21 mouse cellular contexts compared by ENCODE assay signal in the genomic region with DNA sequence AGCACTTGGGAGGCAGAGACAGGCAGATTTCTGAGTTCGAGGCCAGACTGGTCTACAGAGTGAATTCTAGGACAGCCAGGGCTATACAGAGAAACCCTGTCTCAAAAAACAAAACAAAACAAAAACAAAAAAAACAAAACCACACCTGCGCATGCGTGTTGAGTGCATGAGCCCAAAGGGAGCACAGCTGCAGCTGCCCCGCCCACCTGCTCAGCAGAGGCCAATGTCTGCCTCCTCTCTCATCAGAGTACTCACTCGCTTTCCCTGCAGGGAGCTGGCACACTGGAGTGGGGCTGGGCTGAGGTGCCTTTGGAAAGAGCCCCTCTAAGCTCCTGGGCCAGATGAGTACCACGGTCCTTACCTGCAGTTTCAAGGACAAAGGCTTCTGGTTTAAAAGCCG. TPM values are rescaled to one million over a fixed set of nuclear protein-coding genes. Genes with fewer than 3 reads are reported as not detected.
A peak's percentile ranks its signal among the peaks of the same experiment; 100 is the strongest.
DNase-seq lines count a peak whose midpoint lies in the region; ATAC-seq lines count a peak whose summit lies in the region.
"Had no signal": no experiment of that assay in that cellular context is flagged by ENCODE, and none has a peak within 500 bp of the region (broad histone marks: within the 10 kb centered on the region; RNA-seq: fewer than 3 reads in every experiment).

No protein-coding gene starts in this region.

- DNase-seq in brain, adult 2 months (ENCODE audit: low read depth, low spot score), result peak; percentile 65
- peak; percentile 57 for DNase-seq in naive thymus-derived CD4-positive, alpha-beta T cell, adult 2 months (ENCODE audit: low read depth)
- DNase-seq in thymus, postnatal 36 days, result peak; percentile 76 to 87
- no peak for DNase-seq in heart, adult 8-10 months (ENCODE audit: low spot score)
- DNase-seq in right cerebral cortex, adult 18-20 months, result no peak
- DNase-seq: cerebellum, adult 11 months; gastrocnemius, adult 2 months; heart, postnatal 4 days; liver, postnatal 0 days; lung, postnatal 4 days; midbrain, embryonic 14.5 days; right cerebral cortex, postnatal 4 days had no signal

- no peak overlapping the region for H3K4me2 ChIP-seq in hindbrain, embryonic 12.5 days (replicated peaks)
- H3K4me2 ChIP-seq in hindbrain, embryonic 13.5 days, result no peak overlapping the region
- H3K4me2 ChIP-seq in heart, embryonic 11.5 days, result no peak overlapping the region
- H3K4me2 ChIP-seq: embryonic facial prominence, embryonic 15.5 days; forebrain, embryonic 15.5 days; heart, embryonic 12.5 days; limb, embryonic 15.5 days had no signal

- H3K27ac ChIP-seq in hindbrain, embryonic 12.5 days, result no peak overlapping the region
- no peak overlapping the region for H3K27ac ChIP-seq in hindbrain, embryonic 13.5 days
- H3K27ac ChIP-seq in heart, embryonic 11.5 days (ENCODE audit: low read depth, low read length), result no peak overlapping the region
- H3K27ac ChIP-seq: embryonic facial prominence, embryonic 15.5 days; forebrain, embryonic 15.5 days; gastrocnemius, adult 2 months; layer of hippocampus, adult 2 months; limb, embryonic 15.5 days had no signal

- H3K4me1 ChIP-seq in hindbrain, embryonic 12.5 days, result no peaks in the 10 kb centered on the region
- peaks cover 8% of the 10 kb centered on the region; the same call in 1 of the 2 replicates for H3K4me1 ChIP-seq in hindbrain, embryonic 13.5 days (replicated peaks)
- H3K4me1 ChIP-seq in heart, embryonic 11.5 days (ENCODE audit: control insufficient read depth, insufficient read depth, low read length), result no peaks in the 10 kb centered on the region
- H3K4me1 ChIP-seq: embryonic facial prominence, embryonic 15.5 days; forebrain, embryonic 15.5 days; heart, embryonic 12.5 days; limb, embryonic 15.5 days had no signal

- no peak for ATAC-seq in hindbrain, embryonic 12.5 days (ENCODE audit: low FRiP score)
- ATAC-seq in hindbrain, embryonic 13.5 days (ENCODE audit: low FRiP score), result no peak
- no peak for ATAC-seq in heart, embryonic 11.5 days (replicated peaks; ENCODE audit: insufficient number of reproducible peaks, low FRiP score, low TSS enrichment)
- ATAC-seq: forebrain, embryonic 15.5 days; inflammation-experienced regulatory T-cells, adult 6 months; liver, postnatal 0 days had no signal

- H3K9me3 ChIP-seq in hindbrain, embryonic 12.5 days (replicated peaks), result no peaks in the 10 kb centered on the region
- H3K9me3 ChIP-seq in hindbrain, embryonic 13.5 days, result no peaks in the 10 kb centered on the region
- H3K9me3 ChIP-seq in heart, embryonic 11.5 days (replicated peaks; ENCODE audit: control insufficient read depth, low read length), result no peaks in the 10 kb centered on the region
- H3K9me3 ChIP-seq: embryonic facial prominence, embryonic 15.5 days; forebrain, embryonic 15.5 days; heart, embryonic 12.5 days; limb, embryonic 15.5 days had no signal

- WGBS in hindbrain, embryonic 12.5 days, result 72% methylated on average over 7 of the region's 7 CpGs
- WGBS in hindbrain, embryonic 13.5 days, result 79% methylated on average over 7 of the region's 7 CpGs
- WGBS in heart, embryonic 11.5 days (ENCODE audit: insufficient replicate concordance), result 74% methylated on average over 7 of the region's 7 CpGs

- H3K27me3 ChIP-seq in hindbrain, embryonic 12.5 days, result no peaks in the 10 kb centered on the region
- H3K27me3 ChIP-seq in hindbrain, embryonic 13.5 days, result no peaks in the 10 kb centered on the region
- no peaks in the 10 kb centered on the region for H3K27me3 ChIP-seq in heart, embryonic 11.5 days (ENCODE audit: control insufficient read depth, insufficient read depth, low read length)
- H3K27me3 ChIP-seq: embryonic facial prominence, embryonic 15.5 days; forebrain, embryonic 15.5 days; heart, embryonic 12.5 days; limb, embryonic 15.5 days had no signal

- no peak overlapping the region for H3K4me3 ChIP-seq in hindbrain, embryonic 12.5 days
- no peak overlapping the region for H3K4me3 ChIP-seq in hindbrain, embryonic 13.5 days
- no peak overlapping the region for H3K4me3 ChIP-seq in heart, embryonic 11.5 days (ENCODE audit: low read depth, low read length)
- H3K4me3 ChIP-seq: embryonic facial prominence, embryonic 15.5 days; forebrain, embryonic 15.5 days; gastrocnemius, adult 2 months; heart, embryonic 12.5 days; layer of hippocampus, adult 2 months; limb, embryonic 15.5 days had no signal

- 0 out of 2 replicates have a peak overlapping the region, but pooled peaks have one; percentile 28 for H3K9ac ChIP-seq in hindbrain, embryonic 12.5 days
- H3K9ac ChIP-seq in hindbrain, embryonic 13.5 days, result no peak overlapping the region
- no peak overlapping the region for H3K9ac ChIP-seq in heart, embryonic 11.5 days (ENCODE audit: low read depth, low read length)
- H3K9ac ChIP-seq: embryonic facial prominence, embryonic 15.5 days; forebrain, embryonic 15.5 days; heart, embryonic 12.5 days; limb, embryonic 15.5 days; liver, postnatal 0 days had no signal

- H3K36me3 ChIP-seq in hindbrain, embryonic 12.5 days, result peaks cover 49% of the 10 kb centered on the region
- peaks cover 79% of the 10 kb centered on the region for H3K36me3 ChIP-seq in hindbrain, embryonic 13.5 days
- H3K36me3 ChIP-seq in heart, embryonic 11.5 days (ENCODE audit: control insufficient read depth, insufficient read depth, low read length), result peaks cover 2% of the 10 kb centered on the region; the same call in 1 of the 2 replicates

RNA-seq across cellular contexts. Expression of gene Rpl12, which starts 29.6 kb away (rescaled TPM):
- 101 and 114 TPM in 2 replicates for polyA plus RNA-seq in hindbrain, embryonic 12.5 days (2016; fragmentation: Nextera tagmentation; extraction: Ambion mirVana)
- 92.0 and 108 TPM in 2 replicates for polyA plus RNA-seq in hindbrain, embryonic 13.5 days (2015; fragmentation: Nextera tagmentation; extraction: Ambion mirVana)
- total RNA-seq in heart, adult 8-10 months (2022), result 10 to 100 TPM; 56.3 to 66.1 (median 58.9) TPM
- 131 and 158 TPM in 2 replicates for polyA plus RNA-seq in heart, embryonic 11.5 days (2014; fragmentation: Nextera tagmentation; extraction: Ambion mirVana)

RNA-seq across cellular contexts. Expression of gene Lrsam1, which starts 29.7 kb away (rescaled TPM):
- polyA plus RNA-seq in hindbrain, embryonic 12.5 days (2016; fragmentation: Nextera tagmentation; extraction: Ambion mirVana), result 19.0 and 22.0 TPM in 2 replicates
- polyA plus RNA-seq in hindbrain, embryonic 13.5 days (2015; fragmentation: Nextera tagmentation; extraction: Ambion mirVana), result 19.6 and 26.0 TPM in 2 replicates
- total RNA-seq in heart, adult 8-10 months (2022), result 10 to 100 TPM; 13.1 to 21.8 (median 17.5) TPM
- 6.7 and 7.4 TPM in 2 replicates for polyA plus RNA-seq in heart, embryonic 11.5 days (2014; fragmentation: Nextera tagmentation; extraction: Ambion mirVana)

RNA-seq across cellular contexts. Expression of gene Slc2a8, which starts 50.2 kb away (rescaled TPM):
- 22.4 and 23.9 TPM in 2 replicates for polyA plus RNA-seq in hindbrain, embryonic 12.5 days (2016; fragmentation: Nextera tagmentation; extraction: Ambion mirVana)
- polyA plus RNA-seq in hindbrain, embryonic 13.5 days (2015; fragmentation: Nextera tagmentation; extraction: Ambion mirVana), result 19.8 and 25.7 TPM in 2 replicates
- 10 to 100 TPM; 15.2 to 20.2 (median 17.1) TPM for total RNA-seq in heart, adult 8-10 months (2022)
- polyA plus RNA-seq in heart, embryonic 11.5 days (2014; fragmentation: Nextera tagmentation; extraction: Ambion mirVana), result 12.1 and 13.2 TPM in 2 replicates

RNA-seq across cellular contexts. Expression of gene Fam129b, which starts 55.8 kb away (rescaled TPM):
- 42.2 and 43.8 TPM in 2 replicates for polyA plus RNA-seq in hindbrain, embryonic 12.5 days (2016; fragmentation: Nextera tagmentation; extraction: Ambion mirVana)
- polyA plus RNA-seq in hindbrain, embryonic 13.5 days (2015; fragmentation: Nextera tagmentation; extraction: Ambion mirVana), result 31.6 and 32.4 TPM in 2 replicates
- 10 to 100 TPM; 19.1 to 26.8 (median 22.6) TPM for total RNA-seq in heart, adult 8-10 months (2022)
- polyA plus RNA-seq in heart, embryonic 11.5 days (2014; fragmentation: Nextera tagmentation; extraction: Ambion mirVana), result 21.5 and 24.2 TPM in 2 replicates

Comparison
In these comparisons a context has a peak if more than half of its experiments do, and no peak if none do; other contexts are left out.
1. DNase-seq: peak in brain, adult 2 months (single experiment), naive thymus-derived CD4-positive, alpha-beta T cell, adult 2 months (single experiment) and thymus, postnatal 36 days (2 of 2); none in heart, adult 8-10 months (single experiment) and right cerebral cortex, adult 18-20 months (single experiment).